Mouse (Mus musculus): ENCODE data around the gene Ccrl2. TPM values are rescaled to one million over a fixed set of nuclear protein-coding genes. Genes with fewer than 3 reads are reported as not detected.

Ccrl2 gene
- total RNA-seq, 1 experiment = 0.40 TPM

DNA sequence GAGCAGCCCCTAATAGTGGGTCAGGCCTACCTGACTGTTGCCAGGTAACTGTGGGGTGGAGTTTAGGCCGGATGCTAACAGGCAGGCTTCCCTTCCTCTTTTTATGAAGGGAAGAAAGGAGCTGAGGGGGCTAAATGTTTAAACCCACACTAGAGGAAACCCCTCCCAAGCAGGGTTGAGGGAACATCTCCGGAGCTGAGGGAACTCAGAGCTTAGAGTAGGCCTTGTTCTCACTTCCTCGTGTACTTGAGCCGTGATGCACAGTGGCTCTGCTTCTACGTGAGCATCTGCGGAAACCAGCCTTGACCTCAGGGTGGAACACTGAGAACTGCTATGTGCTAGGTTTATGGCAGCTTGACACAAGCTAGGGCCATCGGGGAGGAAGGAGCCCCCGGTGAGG is 23.5 kb upstream of the Ccrl2 start:
- TF ChIP-seq ZNF384 (IDR thresholded peaks at IDR 0.05; ENCODE audit: low read depth, low read length) = no peak
- no peak for TF ChIP-seq HCFC1 (IDR thresholded peaks at IDR 0.05; ENCODE audit: borderline replicate concordance, insufficient read depth, low read length)
- no peak for TF ChIP-seq ZC3H11A (IDR thresholded peaks at IDR 0.05; ENCODE audit: borderline replicate concordance, low read depth, low read length)
- TF ChIP-seq CHD2 (IDR thresholded peaks at IDR 0.05; ENCODE audit: low read depth, low read length) = no peak
- no peak for TF ChIP-seq MAFK (IDR thresholded peaks at IDR 0.05; ENCODE audit: insufficient read depth, low read depth, low read length)
- in situ Hi-C loops (cut with MboI; ENCODE audit: low sequenced_read_pairs in 2 of 2, unreplicated experiment in 2 of 2) = no loop called here
- H3K9me3 ChIP-seq (ENCODE audit: control insufficient read depth, insufficient read depth, low read depth, low read length) = no peaks in the 10 kb centered on the region
- H3K36me3 ChIP-seq (ENCODE audit: control insufficient read depth, insufficient read depth, low read length, poor library complexity, severe bottlenecking) = no peaks in the 10 kb centered on the region
- H3K4me1 ChIP-seq (ENCODE audit: control insufficient read depth in 2 of 2, insufficient read depth in 2 of 2, low read length in 2 of 2, poor library complexity in 1 of 2) = peaks cover 0 to 2% of the 10 kb centered on the region in 2 experiments; a peak in 1 of 4 replicates
- H3K4me3 ChIP-seq (ENCODE audit: insufficient read depth in 1 of 2, low read depth in 1 of 2, low read length in 2 of 2, poor library complexity in 1 of 2, severe bottlenecking in 1 of 2) = no peak overlapping the region
- no peak overlapping the region for H3K27ac ChIP-seq (ENCODE audit: insufficient read depth, low read depth, low read length, poor library complexity, severe bottlenecking)
- no peak for DNase-seq (ENCODE audit: low read depth, low spot score)
- H3K9ac ChIP-seq (ENCODE audit: insufficient read depth, low read depth, low read length, poor library complexity, severe bottlenecking) = no peak overlapping the region

DNA sequence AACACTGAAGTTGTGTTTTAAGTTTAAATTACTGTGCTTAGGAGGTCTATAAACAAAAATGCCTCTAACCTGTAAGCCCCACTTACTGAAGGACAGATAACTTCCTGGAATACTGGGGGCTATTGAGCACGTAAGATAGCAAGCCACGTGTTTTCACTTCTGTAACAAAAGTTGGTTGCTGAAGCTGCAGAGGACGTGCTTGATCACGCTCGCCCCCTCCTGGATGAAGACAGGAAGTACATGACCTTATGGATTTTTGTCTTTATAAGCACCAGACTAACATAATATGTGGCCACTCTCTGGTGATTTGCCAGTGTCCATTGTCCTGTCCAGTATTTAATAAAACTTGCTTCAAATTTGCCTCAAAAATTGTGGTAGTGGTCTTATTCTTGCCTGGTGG is 20.4 kb upstream of the Ccrl2 start:
- H3K4me1 ChIP-seq (ENCODE audit: control insufficient read depth in 2 of 2, insufficient read depth in 2 of 2, low read length in 2 of 2, poor library complexity in 1 of 2) = no peaks in the 10 kb centered on the region
- TF ChIP-seq ZC3H11A (IDR thresholded peaks at IDR 0.05; ENCODE audit: borderline replicate concordance, low read depth, low read length) (no peak; the same call in 1 of the 2 replicates), ZNF384 (IDR thresholded peaks at IDR 0.05; ENCODE audit: low read depth, low read length) (no peak), CHD2 (IDR thresholded peaks at IDR 0.05; ENCODE audit: low read depth, low read length) (no peak), HCFC1 (IDR thresholded peaks at IDR 0.05; ENCODE audit: borderline replicate concordance, insufficient read depth, low read length) (no peak), MAFK (IDR thresholded peaks at IDR 0.05; ENCODE audit: insufficient read depth, low read depth, low read length) (no peak)
- H3K27ac ChIP-seq (ENCODE audit: insufficient read depth, low read depth, low read length, poor library complexity, severe bottlenecking) = no peak overlapping the region
- in situ Hi-C loops (cut with MboI; ENCODE audit: low sequenced_read_pairs in 2 of 2, unreplicated experiment in 2 of 2) = no loop called here
- peak; percentile 47 for DNase-seq (ENCODE audit: low read depth, low spot score)
- H3K36me3 ChIP-seq (ENCODE audit: control insufficient read depth, insufficient read depth, low read length, poor library complexity, severe bottlenecking) = no peaks in the 10 kb centered on the region
- no peak overlapping the region for H3K4me3 ChIP-seq (ENCODE audit: insufficient read depth in 1 of 2, low read depth in 1 of 2, low read length in 2 of 2, poor library complexity in 1 of 2, severe bottlenecking in 1 of 2)
- no peak overlapping the region for H3K9ac ChIP-seq (ENCODE audit: insufficient read depth, low read depth, low read length, poor library complexity, severe bottlenecking)
- no peaks in the 10 kb centered on the region for H3K9me3 ChIP-seq (ENCODE audit: control insufficient read depth, insufficient read depth, low read depth, low read length)

DNA sequence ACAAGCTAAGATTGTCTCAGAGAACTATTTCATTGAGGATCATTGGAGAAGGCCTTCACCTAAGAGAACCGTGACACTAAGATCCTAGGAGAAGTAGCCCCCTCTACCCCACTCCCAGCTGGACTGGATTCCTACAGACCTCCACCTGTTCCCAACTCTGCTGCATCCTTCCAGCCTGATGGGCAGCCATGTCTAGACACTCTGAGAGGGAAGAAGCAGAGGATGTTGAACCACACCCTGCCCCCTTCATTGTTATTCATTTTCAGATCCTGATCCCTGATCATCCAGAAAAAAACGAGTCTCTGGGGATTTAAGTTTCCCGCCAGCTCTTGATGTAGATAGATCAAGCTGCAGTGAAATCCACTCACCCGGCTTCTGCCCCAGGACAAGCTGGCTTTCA is 15.7 kb upstream of the Ccrl2 start:
- TF ChIP-seq CHD2 (IDR thresholded peaks at IDR 0.05; ENCODE audit: low read depth, low read length) (no peak), ZNF384 (IDR thresholded peaks at IDR 0.05; ENCODE audit: low read depth, low read length) (no peak), HCFC1 (IDR thresholded peaks at IDR 0.05; ENCODE audit: borderline replicate concordance, insufficient read depth, low read length) (no peak), MAFK (IDR thresholded peaks at IDR 0.05; ENCODE audit: insufficient read depth, low read depth, low read length) (no peak), ZC3H11A (IDR thresholded peaks at IDR 0.05; ENCODE audit: borderline replicate concordance, low read depth, low read length) (no peak)
- H3K9me3 ChIP-seq (ENCODE audit: control insufficient read depth, insufficient read depth, low read depth, low read length) = no peaks in the 10 kb centered on the region
- H3K27ac ChIP-seq (ENCODE audit: insufficient read depth, low read depth, low read length, poor library complexity, severe bottlenecking) = no peak overlapping the region
- H3K9ac ChIP-seq (ENCODE audit: insufficient read depth, low read depth, low read length, poor library complexity, severe bottlenecking) = no peak overlapping the region
- DNase-seq (ENCODE audit: low read depth, low spot score) = no peak
- H3K36me3 ChIP-seq (ENCODE audit: control insufficient read depth, insufficient read depth, low read length, poor library complexity, severe bottlenecking) = no peaks in the 10 kb centered on the region
- H3K4me1 ChIP-seq (ENCODE audit: control insufficient read depth in 2 of 2, insufficient read depth in 2 of 2, low read length in 2 of 2, poor library complexity in 1 of 2) = peaks cover 0 to 3% of the 10 kb centered on the region in 2 experiments; a peak in 1 of 4 replicates
- in situ Hi-C loops (cut with MboI; ENCODE audit: low sequenced_read_pairs in 2 of 2, unreplicated experiment in 2 of 2) = no loop called here
- no peak overlapping the region for H3K4me3 ChIP-seq (ENCODE audit: insufficient read depth in 1 of 2, low read depth in 1 of 2, low read length in 2 of 2, poor library complexity in 1 of 2, severe bottlenecking in 1 of 2)

DNA sequence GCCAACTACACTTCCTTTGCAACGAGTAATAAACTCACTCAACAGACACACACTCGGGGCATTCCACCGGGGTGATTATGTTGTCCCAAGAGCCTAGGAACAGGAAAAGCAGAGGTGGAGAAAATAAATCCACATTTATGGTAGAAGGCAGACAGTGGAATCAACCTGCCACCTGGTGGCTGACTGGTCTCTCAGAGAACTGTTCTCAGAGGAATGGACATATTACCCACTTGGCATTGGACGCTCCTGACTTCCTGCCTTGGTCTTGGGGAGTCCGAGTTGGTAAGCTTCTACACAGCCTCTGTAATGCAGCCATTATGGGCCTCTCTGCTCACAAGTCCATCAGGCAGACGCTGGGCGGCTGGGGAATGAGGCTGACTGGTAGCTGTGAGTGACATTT is 14.9 kb upstream of the Ccrl2 start:
- TF ChIP-seq HCFC1 (IDR thresholded peaks at IDR 0.05; ENCODE audit: borderline replicate concordance, insufficient read depth, low read length) (no peak), ZNF384 (IDR thresholded peaks at IDR 0.05; ENCODE audit: low read depth, low read length) (no peak), MAFK (IDR thresholded peaks at IDR 0.05; ENCODE audit: insufficient read depth, low read depth, low read length) (no peak), CHD2 (IDR thresholded peaks at IDR 0.05; ENCODE audit: low read depth, low read length) (no peak), ZC3H11A (IDR thresholded peaks at IDR 0.05; ENCODE audit: borderline replicate concordance, low read depth, low read length) (no peak)
- Histone ChIP-seq H3K4me3 (ENCODE audit: insufficient read depth in 1 of 2, low read depth in 1 of 2, low read length in 2 of 2, poor library complexity in 1 of 2, severe bottlenecking in 1 of 2) (no peak overlapping the region), H3K4me1 (ENCODE audit: control insufficient read depth in 2 of 2, insufficient read depth in 2 of 2, low read length in 2 of 2, poor library complexity in 1 of 2) (peaks cover 0 to 3% of the 10 kb centered on the region in 2 experiments; a peak in 1 of 4 replicates), H3K36me3 (ENCODE audit: control insufficient read depth, insufficient read depth, low read length, poor library complexity, severe bottlenecking) (peaks cover under 1% of the 10 kb centered on the region; the same call in 1 of the 2 replicates), H3K9ac (ENCODE audit: insufficient read depth, low read depth, low read length, poor library complexity, severe bottlenecking) (no peak overlapping the region), H3K9me3 (ENCODE audit: control insufficient read depth, insufficient read depth, low read depth, low read length) (no peaks in the 10 kb centered on the region), H3K27ac (ENCODE audit: insufficient read depth, low read depth, low read length, poor library complexity, severe bottlenecking) (no peak overlapping the region; the same call in 1 of the 2 replicates)
- DNase-seq (ENCODE audit: low read depth, low spot score) = no peak
- in situ Hi-C loops (cut with MboI; ENCODE audit: low sequenced_read_pairs in 2 of 2, unreplicated experiment in 2 of 2) = no loop called here

Measured in ES-E14 (cell line).